Mouse (Mus musculus) liver, embryonic 14.5 days (tissue): ENCODE measurements around the gene Pdgfra.

Source experiments
- CTCF ChIP-seq: IDR thresholded peaks from 2 replicates; pipeline ENCODE4 v1.5.1; 2016; ENCODE audit warnings: antibody characterized with exemption, low read depth, control low read depth
- EP300 ChIP-seq: IDR thresholded peaks from 2 replicates; pipeline ENCODE4 v1.6.1; 2016; ENCODE audit warnings: antibody characterized with exemption, low read depth

DNA sequence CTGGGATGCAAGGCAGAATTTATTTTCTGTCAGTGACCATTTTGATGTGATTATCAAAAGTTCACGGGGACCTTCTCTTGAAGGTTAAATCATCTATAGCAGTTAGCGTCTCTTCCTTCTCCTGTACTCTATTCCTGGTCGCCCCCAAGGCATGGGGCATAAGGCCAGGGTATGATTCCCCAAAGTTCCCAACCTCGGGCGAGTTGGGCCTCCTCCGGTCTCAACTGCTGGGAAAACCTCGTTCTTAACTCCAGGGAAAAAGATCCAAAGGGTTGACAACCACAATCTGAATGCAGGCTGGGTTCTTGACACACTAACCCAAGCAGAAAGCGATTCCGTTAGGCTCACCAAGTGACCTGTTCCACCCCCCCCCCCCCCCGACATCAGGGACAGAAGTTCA is 2.7 kb upstream of the Pdgfra start:
- no peak for TF ChIP-seq CTCF
- TF ChIP-seq EP300: no peak
